Mouse (Mus musculus) heart, postnatal 4 days (tissue): ENCODE data around the gene Zfp111. TPM values are rescaled to one million over a fixed set of nuclear protein-coding genes. Genes with fewer than 3 reads are reported as not detected.

Source experiments
- total RNA-seq, 2 experiments: library from RNA; stranded (reverse); gene quantifications; 2 replicates each; pipeline ENCODE4 v1.2.3; 2021

Gene Zfp111
- total RNA-seq, 2 experiments from 2014 or later = 8.2 to 10.3 TPM

Other genes with a start within 250 kb of the Zfp111 start
- gene Vmn1r181, start 236.8 kb downstream of the Zfp111 start, total RNA-seq = not detected
- not detected for gene V1rd19, start 209.8 kb downstream of the Zfp111 start, total RNA-seq
- gene Vmn1r183, start 158.2 kb downstream of the Zfp111 start, total RNA-seq = not detected
- 10 to 100 TPM; 11.1 to 11.3 TPM for gene Zfp180, start 129.5 kb downstream of the Zfp111 start, total RNA-seq
- gene Zfp112, start 99.1 kb downstream of the Zfp111 start, total RNA-seq = 1 to 10 TPM; 2.2 to 3.4 TPM
- 1 to 10 TPM; 4.1 to 5.1 TPM for gene Zfp235, start 77.3 kb downstream of the Zfp111 start, total RNA-seq
- gene Zfp114, start 36.4 kb downstream of the Zfp111 start, total RNA-seq = under 1 TPM; 0.23 to 0.76 TPM
- gene Zfp109, start 26.1 kb upstream of the Zfp111 start, total RNA-seq = 1 to 10 TPM; 1.1 to 1.2 TPM
- 1 to 10 TPM; 1.2 to 1.4 TPM for gene Zfp108, start 43.4 kb upstream of the Zfp111 start, total RNA-seq
- 1 to 10 TPM; 3.7 to 4.8 TPM for gene Zfp93, start 59.0 kb upstream of the Zfp111 start, total RNA-seq
- 1 to 10 TPM; 4.2 to 6.6 TPM for gene Zfp61, start 89.8 kb upstream of the Zfp111 start, total RNA-seq
- 1 to 10 TPM; 1.0 to 1.8 TPM for gene Zfp94, start 105.2 kb upstream of the Zfp111 start, total RNA-seq
- gene Tescl, start 122.5 kb upstream of the Zfp111 start, total RNA-seq = under 1 TPM; 0.32 to 0.33 TPM
- gene Lypd5, start 137.8 kb upstream of the Zfp111 start, total RNA-seq = not detected
- 1 to 10 TPM; 1.0 TPM for gene Kcnn4, start 158.8 kb upstream of the Zfp111 start, total RNA-seq
- 10 to 100 TPM; 15.0 to 15.5 TPM for gene Smg9, start 188.2 kb upstream of the Zfp111 start, total RNA-seq
- not detected for gene Irgc1, start 240.9 kb upstream of the Zfp111 start, total RNA-seq